Mouse (Mus musculus) limb, embryonic 15.5 days (tissue): ENCODE measurements around the gene Baz1b. TPM values are rescaled to one million over a fixed set of nuclear protein-coding genes. Genes with fewer than 3 reads are reported as not detected.

Experiments
- ATAC-seq: fragments of 200-750 bp; cut with Nextera tagmentation; 2 replicates; pipeline ENCODE4 v1.8.0; 2017; ENCODE audit warnings: low read depth, moderate TSS enrichment; ENCODE audit not compliant: insufficient number of reproducible peaks, low FRiP score, low TSS enrichment
- H3K27ac ChIP-seq: fragments of 300-500 bp; sonication (generic); 2 replicates; pipeline ENCODE4 v1.5.1; 2015; ENCODE audit warnings: moderate library complexity, mild to moderate bottlenecking, inconsistent platforms
- H3K27me3 ChIP-seq: fragments of 300-500 bp; sonication (generic); 2 replicates; pipeline ENCODE4 v1.6.1; 2015; ENCODE audit warnings: inconsistent platforms
- H3K36me3 ChIP-seq: fragments of 300-500 bp; sonication (generic); 2 replicates; pipeline ENCODE4 v1.6.1; 2015; ENCODE audit warnings: inconsistent platforms
- H3K4me1 ChIP-seq: fragments of 300-500 bp; sonication (generic); 2 replicates; pipeline ENCODE4 v1.6.1; 2015; ENCODE audit warnings: inconsistent platforms
- H3K4me2 ChIP-seq: fragments of 300-500 bp; sonication (generic); 2 replicates; pipeline ENCODE4 v1.6.1; 2015; ENCODE audit warnings: mild to moderate bottlenecking, inconsistent platforms
- H3K4me3 ChIP-seq: fragments of 300-500 bp; sonication (generic); 2 replicates; pipeline ENCODE4 v1.5.1; 2015; ENCODE audit warnings: mild to moderate bottlenecking, inconsistent platforms
- H3K9ac ChIP-seq: fragments of 300-500 bp; sonication (generic); 2 replicates; pipeline ENCODE4 v1.6.1; 2015; ENCODE audit warnings: inconsistent platforms
- H3K9me3 ChIP-seq: fragments of 300-500 bp; sonication (generic); 2 replicates; pipeline ENCODE4 v1.6.1; 2016; ENCODE audit warnings: inconsistent platforms
- WGBS: fragments of 180-500 bp; shearing (Covaris S2); methylation state at CpG from one replicate; pipeline ENCODE4 v1.1.7; 2015; 5-methylcytosine and 5-hydroxymethylcytosine counted together
- microRNA-seq: library from miRNA; unstranded; fragments of <30 nt; microRNA quantifications from one replicate; pipeline ENCODE4, GENCODE M21; 2016
- polyA plus RNA-seq: library from polyadenylated mRNA; unstranded; fragments of >200 nt; fragmentation: Nextera tagmentation; extraction: Ambion mirVana; gene quantifications from 2 replicates; pipeline ENCODE4 v1.2.1, GENCODE M21; 2015

The Baz1b gene
- polyA plus RNA-seq, 1 experiment from 2014 or later = 38.4 TPM

DNA sequence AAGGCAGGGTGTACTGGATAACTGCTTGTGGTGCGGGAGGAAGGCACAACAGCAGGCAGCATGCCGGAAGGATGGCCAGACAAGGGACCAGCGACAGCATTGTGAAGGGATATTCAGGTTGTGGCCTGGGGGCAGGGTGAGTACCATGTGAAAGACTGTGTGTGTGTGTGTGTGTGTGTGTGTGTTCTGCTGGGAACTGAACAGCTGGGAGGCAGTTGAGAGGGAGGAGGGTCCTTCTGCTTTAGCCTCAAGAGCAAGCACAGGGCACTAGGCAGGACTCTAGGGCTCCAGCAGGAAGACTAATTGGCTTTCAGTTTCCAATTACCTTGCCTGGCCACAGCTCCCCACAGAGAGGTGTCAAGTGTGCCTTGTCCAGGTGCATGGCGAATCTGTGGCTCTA is 104.1 kb downstream of the Baz1b start:
- Histone ChIP-seq H3K4me3 (no peak overlapping the region), H3K9me3 (no peaks in the 10 kb centered on the region), H3K36me3 (no peaks in the 10 kb centered on the region), H3K4me1 (no peaks in the 10 kb centered on the region), H3K4me2 (no peak overlapping the region), H3K27me3 (no peaks in the 10 kb centered on the region), H3K9ac (no peak overlapping the region), H3K27ac (no peak overlapping the region)
- WGBS = 31% methylated on average over 4 of the region's 4 CpGs
- no peak for ATAC-seq

DNA sequence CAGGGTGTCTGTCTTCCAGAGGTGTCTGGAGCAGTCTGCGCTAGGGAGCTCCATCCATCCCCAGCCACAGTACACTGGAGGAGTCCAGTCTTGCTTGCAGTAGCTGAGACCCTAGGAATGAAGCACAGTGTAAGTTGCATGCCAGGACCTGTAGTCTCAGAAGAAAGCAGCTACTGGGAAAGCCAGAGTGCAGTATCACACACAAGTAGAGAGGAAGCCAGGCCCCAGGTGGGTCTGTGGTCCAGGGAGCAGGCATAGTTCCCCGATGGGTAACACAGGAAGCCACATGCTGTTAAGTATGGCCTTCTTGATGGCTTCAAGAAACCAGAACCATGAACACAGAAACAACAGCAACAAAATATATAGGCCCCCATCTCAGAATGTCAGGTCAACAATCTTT is 104.9 kb downstream of the Baz1b start:
- no peak overlapping the region for H3K4me2 ChIP-seq
- no peaks in the 10 kb centered on the region for H3K4me1 ChIP-seq
- H3K36me3 ChIP-seq = no peaks in the 10 kb centered on the region
- no peak overlapping the region for H3K27ac ChIP-seq
- H3K9ac ChIP-seq = no peak overlapping the region
- no peak overlapping the region for H3K4me3 ChIP-seq
- 54% methylated on average over 2 of the region's 2 CpGs for WGBS
- H3K27me3 ChIP-seq = no peaks in the 10 kb centered on the region
- no peak for ATAC-seq
- no peaks in the 10 kb centered on the region for H3K9me3 ChIP-seq

Small RNA genes lying within 50 kb of the gene (microRNA-seq; reads per million reads assigned to microRNA genes)
- not detected for gene Gm25315

Other genes with a start within 250 kb of the Baz1b start
- 46.3 and 68.0 TPM in 2 replicates for gene Cldn4, start 240.3 kb upstream of the Baz1b start, polyA plus RNA-seq
- 26.0 and 27.2 TPM in 2 replicates for gene Cldn3, start 201.1 kb upstream of the Baz1b start, polyA plus RNA-seq
- 66.1 and 68.2 TPM in 2 replicates for gene Abhd11, start 178.1 kb upstream of the Baz1b start, polyA plus RNA-seq
- gene Stx1a, start 163.8 kb upstream of the Baz1b start, polyA plus RNA-seq = 9.9 and 11.3 TPM in 2 replicates
- 31.2 and 33.3 TPM in 2 replicates for gene Dnajc30, start 123.1 kb upstream of the Baz1b start, polyA plus RNA-seq
- gene Bud23, start 122.3 kb upstream of the Baz1b start, polyA plus RNA-seq = 108 and 109 TPM in 2 replicates
- gene Vps37d, start 109.0 kb upstream of the Baz1b start, polyA plus RNA-seq = 7.6 and 9.5 TPM in 2 replicates
- 0.82 and 0.86 TPM in 2 replicates for gene Mlxipl, start 97.4 kb upstream of the Baz1b start, polyA plus RNA-seq
- gene Tbl2, start 37.6 kb upstream of the Baz1b start, polyA plus RNA-seq = 30.1 and 33.4 TPM in 2 replicates
- 47.6 and 50.4 TPM in 2 replicates for gene Bcl7b, start 19.0 kb upstream of the Baz1b start, polyA plus RNA-seq
- 18.6 and 23.3 TPM in 2 replicates for gene Fzd9, start 64.0 kb downstream of the Baz1b start, polyA plus RNA-seq
- gene Fkbp6, start 162.8 kb downstream of the Baz1b start, polyA plus RNA-seq = not detected in 2 replicates
- 0.24 TPM in 1 of 2 replicates, not detected in the other for gene Trim50, start 166.0 kb downstream of the Baz1b start, polyA plus RNA-seq
- 35.7 and 37.3 TPM in 2 replicates for gene Nsun5, start 182.7 kb downstream of the Baz1b start, polyA plus RNA-seq
- gene Pom121, start 207.3 kb downstream of the Baz1b start, polyA plus RNA-seq = 9.5 and 10.9 TPM in 2 replicates